Mouse (Mus musculus) hindbrain, embryonic 12.5 days (tissue): ENCODE measurements around the gene Fars2. TPM values are rescaled to one million over a fixed set of nuclear protein-coding genes. Genes with fewer than 3 reads are reported as not detected.
"Not testable (repeated sequence)": the region's sequence is repeated elsewhere in the genome, so short reads cannot be mapped to it uniquely, and the experiment has no call there.

Experiments
- ATAC-seq: fragments of 200-750 bp; cut with Nextera tagmentation; 2 replicates; pipeline ENCODE4 v1.8.0; 2017; ENCODE audit warnings: moderate TSS enrichment; ENCODE audit not compliant: low FRiP score
- H3K27ac ChIP-seq: fragments of 300-500 bp; sonication (generic); 2 replicates; pipeline ENCODE4 v1.5.1; 2016; ENCODE audit warnings: mild to moderate bottlenecking
- H3K27me3 ChIP-seq: fragments of 300-500 bp; sonication (generic); 2 replicates; pipeline ENCODE4 v1.6.1; 2016; ENCODE audit warnings: mild to moderate bottlenecking
- H3K36me3 ChIP-seq: fragments of 300-500 bp; sonication (generic); 2 replicates; pipeline ENCODE4 v1.6.1; 2016; ENCODE audit warnings: mild to moderate bottlenecking
- H3K4me1 ChIP-seq: fragments of 300-500 bp; sonication (generic); 2 replicates; pipeline ENCODE4 v1.6.1; 2016
- H3K4me2 ChIP-seq: fragments of 300-500 bp; sonication (generic); replicated peaks from 2 replicates; pipeline ENCODE4 v1.6.1; 2016; ENCODE audit warnings: mild to moderate bottlenecking
- H3K4me3 ChIP-seq: fragments of 300-500 bp; sonication (generic); 2 replicates; pipeline ENCODE4 v1.5.1; 2016; ENCODE audit warnings: mild to moderate bottlenecking
- H3K9ac ChIP-seq: fragments of 300-500 bp; sonication (generic); 2 replicates; pipeline ENCODE4 v1.6.1; 2016; ENCODE audit warnings: mild to moderate bottlenecking, moderate library complexity
- H3K9me3 ChIP-seq: fragments of 300-500 bp; sonication (generic); replicated peaks from 2 replicates; pipeline ENCODE4 v1.6.1; 2016; ENCODE audit warnings: mild to moderate bottlenecking
- WGBS: fragments of 180-500 bp; shearing (Covaris S2); methylation state at CpG from one replicate; pipeline ENCODE4 v1.1.7; 2016; 5-methylcytosine and 5-hydroxymethylcytosine counted together
- polyA plus RNA-seq: library from polyadenylated mRNA; unstranded; fragments of >200 nt; fragmentation: Nextera tagmentation; extraction: Ambion mirVana; gene quantifications from 2 replicates; pipeline ENCODE4 v1.2.1, GENCODE M21; 2016

The Fars2 gene
- polyA plus RNA-seq, 1 experiment from 2014 or later, result 27.8 TPM

GRCm38 (mm10) chr13:36314860-36315800 is 197.9 kb downstream of the Fars2 start:
- Histone ChIP-seq H3K36me3 (no peaks in the 10 kb centered on the region), H3K9me3 (no peaks in the 10 kb centered on the region), H3K27me3 (no peaks in the 10 kb centered on the region), H3K9ac (no peak overlapping the region), H3K4me1 (no peaks in the 10 kb centered on the region), H3K4me2 (no peak overlapping the region), H3K27ac (no peak overlapping the region), H3K4me3 (no peak overlapping the region)
- no peak for ATAC-seq
- WGBS, result 87% methylated on average over 10 of the region's 10 CpGs

DNA sequence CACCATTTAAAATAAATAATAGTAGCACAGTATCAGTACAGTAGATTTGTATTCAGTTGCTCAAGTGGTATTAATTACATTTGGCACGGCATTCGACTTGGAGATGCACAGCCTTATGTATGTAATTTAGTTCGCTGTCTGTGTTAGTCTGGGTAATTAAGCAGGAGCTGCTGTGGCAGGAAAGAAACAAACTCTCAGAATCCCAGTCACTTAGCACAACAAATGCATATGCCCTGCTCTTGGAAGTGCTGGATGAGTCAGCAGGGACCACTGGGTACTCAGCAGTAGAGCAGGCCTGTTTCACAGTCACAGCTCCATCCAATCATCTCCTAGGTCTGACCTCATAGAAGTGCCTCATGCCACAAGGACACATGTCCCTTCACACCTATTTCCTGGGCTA is 200.6 kb downstream of the Fars2 start:
- Histone ChIP-seq H3K27me3 (no peaks in the 10 kb centered on the region), H3K27ac (no peak overlapping the region), H3K4me2 (no peak overlapping the region), H3K36me3 (no peaks in the 10 kb centered on the region), H3K4me3 (no peak overlapping the region), H3K9me3 (no peaks in the 10 kb centered on the region), H3K9ac (no peak overlapping the region), H3K4me1 (no peaks in the 10 kb centered on the region)
- no peak for ATAC-seq
- 80% methylated on average over 3 of the region's 3 CpGs for WGBS

- Histone ChIP-seq H3K4me1 (no peaks in the 10 kb centered on the region), H3K27ac (no peak overlapping the region), H3K9me3 (no peaks in the 10 kb centered on the region), H3K4me2 (no peak overlapping the region), H3K9ac (no peak overlapping the region), H3K36me3 (no peaks in the 10 kb centered on the region), H3K4me3 (no peak overlapping the region), H3K27me3 (no peaks in the 10 kb centered on the region)
- ATAC-seq, result no peak
- WGBS, result 93% methylated on average over 2 of the region's 2 CpGs
These were observed 207.4 kb downstream of the Fars2 start for GRCm38 (mm10) chr13:36324624-36325023.

- Histone ChIP-seq H3K4me2 (no peak overlapping the region), H3K36me3 (no peaks in the 10 kb centered on the region), H3K27me3 (no peaks in the 10 kb centered on the region), H3K27ac (no peak overlapping the region), H3K4me1 (no peaks in the 10 kb centered on the region), H3K9ac (no peak overlapping the region), H3K9me3 (no peaks in the 10 kb centered on the region), H3K4me3 (no peak overlapping the region)
- 73% methylated on average over 3 of the region's 3 CpGs for WGBS
- no peak for ATAC-seq
These were observed 209.3 kb downstream of the Fars2 start for GRCm38 (mm10) chr13:36326539-36326938.

- no peak overlapping the region for H3K27ac ChIP-seq
- no peak for ATAC-seq
- 89% methylated on average over 2 of the region's 2 CpGs for WGBS
- no peak overlapping the region for H3K9ac ChIP-seq
- H3K27me3 ChIP-seq, result no peaks in the 10 kb centered on the region
- H3K36me3 ChIP-seq, result no peaks in the 10 kb centered on the region
- H3K4me3 ChIP-seq, result no peak overlapping the region
- no peaks in the 10 kb centered on the region for H3K9me3 ChIP-seq
- no peak overlapping the region for H3K4me2 ChIP-seq
- H3K4me1 ChIP-seq, result no peaks in the 10 kb centered on the region
These were observed 212.7 kb downstream of the Fars2 start for GRCm38 (mm10) chr13:36329871-36330270.

- Histone ChIP-seq H3K9ac (no peak overlapping the region), H3K27ac (no peak overlapping the region), H3K4me1 (no peaks in the 10 kb centered on the region), H3K9me3 (no peaks in the 10 kb centered on the region), H3K36me3 (no peaks in the 10 kb centered on the region), H3K4me3 (no peak overlapping the region), H3K4me2 (no peak overlapping the region), H3K27me3 (no peaks in the 10 kb centered on the region)
- no peak for ATAC-seq
- 78% methylated on average over 3 of the region's 3 CpGs for WGBS
These were observed 213.3 kb downstream of the Fars2 start for GRCm38 (mm10) chr13:36330542-36330941.

DNA sequence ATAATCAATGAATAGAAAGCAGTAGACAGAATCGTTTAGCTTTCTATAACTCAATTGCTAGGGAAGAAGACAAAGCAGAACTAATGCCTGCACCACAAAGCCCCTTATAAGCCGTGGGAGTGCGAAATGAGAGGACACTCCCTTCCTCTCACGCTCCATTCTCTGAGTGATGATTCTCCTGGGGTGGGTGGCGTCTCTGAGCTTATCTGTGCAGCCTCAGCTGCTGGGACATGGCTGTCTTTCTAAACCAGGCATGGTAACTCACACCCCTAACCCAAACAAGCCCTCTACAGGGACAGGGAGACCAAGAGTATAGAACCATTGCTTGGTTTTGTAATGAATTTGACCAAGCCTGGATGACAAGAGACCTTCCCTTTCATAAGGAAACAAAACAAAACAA is 217.5 kb downstream of the Fars2 start:
- no peak overlapping the region for H3K4me2 ChIP-seq
- H3K36me3 ChIP-seq, result no peaks in the 10 kb centered on the region
- H3K27me3 ChIP-seq, result no peaks in the 10 kb centered on the region
- no peak overlapping the region for H3K27ac ChIP-seq
- no peak overlapping the region for H3K9ac ChIP-seq
- H3K4me3 ChIP-seq, result no peak overlapping the region
- ATAC-seq, result no peak
- H3K9me3 ChIP-seq, result no peaks in the 10 kb centered on the region
- 38% methylated on average over 5 of the region's 5 CpGs for WGBS
- no peaks in the 10 kb centered on the region for H3K4me1 ChIP-seq

DNA sequence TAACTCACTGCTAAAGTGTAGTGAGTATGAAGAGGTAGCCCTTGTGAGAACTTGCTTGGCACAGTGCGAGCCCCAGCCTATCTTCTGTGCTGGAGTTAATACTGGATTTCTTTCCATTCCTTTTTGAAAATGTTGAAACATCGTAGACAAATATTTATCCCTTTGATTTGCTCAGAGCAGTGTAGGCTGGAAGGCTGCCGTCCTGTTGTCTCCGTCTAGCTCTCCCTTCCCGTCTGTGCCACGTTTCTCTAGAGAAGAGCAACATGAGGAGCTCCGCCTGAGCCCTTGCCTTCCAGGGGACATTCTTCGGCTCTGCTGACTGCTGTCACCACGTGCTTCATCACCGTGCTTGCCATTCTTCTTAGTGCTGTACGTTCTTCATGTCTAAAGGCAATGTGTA is 234.3 kb downstream of the Fars2 start:
- Histone ChIP-seq H3K9ac (no peak overlapping the region), H3K4me1 (no peaks in the 10 kb centered on the region), H3K27ac (no peak overlapping the region), H3K36me3 (no peaks in the 10 kb centered on the region), H3K9me3 (no peaks in the 10 kb centered on the region), H3K4me3 (no peak overlapping the region), H3K4me2 (no peak overlapping the region), H3K27me3 (no peaks in the 10 kb centered on the region)
- WGBS, result 83% methylated on average over 11 of the region's 11 CpGs
- ATAC-seq, result no peak

- no peak overlapping the region for H3K4me2 ChIP-seq
- no peak overlapping the region for H3K27ac ChIP-seq
- no peak for ATAC-seq
- H3K36me3 ChIP-seq, result no peaks in the 10 kb centered on the region
- 86% methylated on average over 4 of the region's 4 CpGs for WGBS
- H3K4me1 ChIP-seq, result no peaks in the 10 kb centered on the region
- H3K27me3 ChIP-seq, result no peaks in the 10 kb centered on the region
- H3K9ac ChIP-seq, result no peak overlapping the region
- H3K4me3 ChIP-seq, result no peak overlapping the region
- H3K9me3 ChIP-seq, result no peaks in the 10 kb centered on the region
These were observed 240.3 kb downstream of the Fars2 start for GRCm38 (mm10) chr13:36357469-36357868.

DNA sequence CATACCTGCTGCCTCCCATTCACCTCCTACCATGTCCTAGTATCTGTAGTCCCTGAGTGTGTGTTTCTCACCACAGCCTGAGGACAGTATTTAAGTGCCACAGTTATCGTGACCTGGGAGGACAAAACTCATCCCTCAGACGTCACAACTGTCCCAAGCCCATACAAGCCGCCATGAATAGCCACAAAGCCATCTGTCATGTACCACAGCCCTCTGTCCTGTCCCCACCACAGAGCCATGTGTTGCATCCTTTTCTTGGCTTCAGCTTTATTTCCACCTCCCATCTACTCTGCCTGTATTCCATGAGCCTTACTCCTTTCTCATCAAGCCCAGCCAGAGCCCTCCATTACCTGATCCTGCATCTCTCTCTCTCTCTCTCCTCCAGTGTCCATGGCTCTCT is 244.2 kb downstream of the Fars2 start:
- 73% methylated on average over 3 of the region's 3 CpGs for WGBS
- Histone ChIP-seq H3K27me3 (no peaks in the 10 kb centered on the region), H3K4me2 (no peak overlapping the region), H3K27ac (no peak overlapping the region), H3K36me3 (no peaks in the 10 kb centered on the region), H3K9me3 (no peaks in the 10 kb centered on the region), H3K9ac (no peak overlapping the region), H3K4me1 (no peaks in the 10 kb centered on the region), H3K4me3 (no peak overlapping the region)
- ATAC-seq, result no peak

- 100% methylated on average over 5 of the region's 5 CpGs for WGBS
These were observed 248.5 kb downstream of the Fars2 start for GRCm38 (mm10) chr13:36365719-36366118.

DNA sequence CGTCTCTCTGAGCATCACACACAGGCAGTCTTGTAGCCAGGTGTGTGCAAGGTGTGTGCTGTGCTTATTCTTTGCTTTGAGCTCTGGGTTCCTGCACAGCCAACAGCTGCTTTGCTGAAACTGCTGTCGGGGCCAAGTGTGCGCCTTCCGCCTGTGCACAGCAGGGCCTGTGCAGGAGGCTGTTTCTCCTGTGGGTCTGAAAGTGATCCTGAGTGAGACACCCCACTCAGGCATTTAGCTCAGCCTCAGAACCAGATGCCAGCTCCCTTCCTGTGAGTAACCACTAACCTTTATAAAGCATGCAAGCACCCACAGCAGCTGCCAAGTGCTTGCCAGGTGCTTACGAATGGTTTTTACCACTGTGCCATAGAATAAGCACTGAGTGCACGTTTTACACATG is 249.1 kb downstream of the Fars2 start:
- H3K4me1 ChIP-seq, result 0 out of 2 replicates have a peak, but pooled peaks cover 3% of the 10 kb centered on the region
- no peak overlapping the region for H3K4me3 ChIP-seq
- WGBS, result 90% methylated on average over 6 of the region's 6 CpGs
- no peaks in the 10 kb centered on the region for H3K27me3 ChIP-seq
- no peak overlapping the region for H3K9ac ChIP-seq
- no peak overlapping the region for H3K4me2 ChIP-seq
- H3K27ac ChIP-seq, result no peak overlapping the region
- no peaks in the 10 kb centered on the region for H3K9me3 ChIP-seq
- ATAC-seq, result no peak
- no peaks in the 10 kb centered on the region for H3K36me3 ChIP-seq

More at GRCm38 (mm10) chr13:36365719-36366118, 248.5 kb downstream of the Fars2 start:
- H3K4me2 ChIP-seq, H3K4me1 ChIP-seq, H3K27ac ChIP-seq, ATAC-seq, H3K4me3 ChIP-seq, H3K27me3 ChIP-seq, H3K9me3 ChIP-seq, H3K36me3 ChIP-seq, H3K9ac ChIP-seq: not testable (repeated sequence)
